Mouse (Mus musculus) thymus, adult 2 months (tissue): Measurements from ENCODE around the gene Ptprc.

Source experiments
- CTCF ChIP-seq: fragments of 200-500 bp; IDR thresholded peaks from 2 replicates; pipeline ENCODE4 v1.5.1; 2012; ENCODE audit warnings: mild to moderate bottlenecking, control low read depth, low read length, moderate library complexity, borderline replicate concordance; ENCODE audit not compliant: control insufficient read depth, poor library complexity, insufficient read depth; ENCODE audit errors: extremely low read depth
- POLR2A ChIP-seq: fragments of 200-500 bp; IDR thresholded peaks from 2 replicates; pipeline ENCODE4 v1.6.1; 2012; ENCODE audit warnings: mild to moderate bottlenecking, low read length, control low read depth, moderate library complexity; ENCODE audit not compliant: control insufficient read depth, poor library complexity, insufficient read depth; ENCODE audit errors: extremely low read depth

DNA sequence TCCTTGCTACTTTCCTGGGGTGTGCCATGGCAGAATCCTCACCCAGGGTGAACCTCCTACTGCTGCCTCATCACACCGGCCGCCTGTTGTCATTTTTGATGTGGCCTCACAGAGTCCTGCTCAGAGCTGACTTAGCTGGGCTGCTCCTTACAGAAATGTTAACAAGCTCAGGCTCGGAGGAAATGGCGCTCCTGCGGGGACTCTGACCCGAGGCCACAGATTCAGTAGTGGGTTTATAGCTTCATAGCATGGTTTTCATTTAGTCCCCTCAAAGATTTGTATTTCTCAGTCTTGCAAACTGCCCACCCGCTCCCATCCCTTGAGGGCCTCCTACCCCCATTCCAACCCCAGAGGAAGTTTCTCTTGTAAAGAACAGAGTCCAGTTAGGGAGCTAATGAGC, 30.5 kb upstream of the Ptprc start:
- TF ChIP-seq POLR2A (no peak), CTCF (no peak)
